12 mouse cellular contexts compared by ENCODE assay signal in genomic region chr4:136749431-136749830, GRCm38 (mm10).
A peak's percentile ranks its signal among the peaks of the same experiment; 100 is the strongest.
DNase-seq lines count a peak whose midpoint lies in the region; ATAC-seq lines count a peak whose summit lies in the region.
"Had no signal": no experiment of that assay in that cellular context is flagged by ENCODE, and none has a peak within 500 bp of the region (broad histone marks: within the 10 kb centered on the region; RNA-seq: fewer than 3 reads in every experiment).

No protein-coding gene starts in this region.

- H3K9me3 ChIP-seq in heart, embryonic 12.5 days (replicated peaks): no peaks in the 10 kb centered on the region
- H3K9me3 ChIP-seq in embryonic facial prominence, embryonic 14.5 days (ENCODE audit: control insufficient read depth, low read length): no peaks in the 10 kb centered on the region
- H3K9me3 ChIP-seq in hindbrain, embryonic 16.5 days (ENCODE audit: control insufficient read depth, low read length): no peaks in the 10 kb centered on the region
- H3K9me3 ChIP-seq in neural tube, embryonic 14.5 days (ENCODE audit: control insufficient read depth, low read length): no peaks in the 10 kb centered on the region
- H3K9me3 ChIP-seq: limb, embryonic 12.5 days; lung, embryonic 15.5 days had no signal

- peaks cover 31% of the 10 kb centered on the region for H3K4me1 ChIP-seq in heart, embryonic 12.5 days (replicated peaks)
- peaks cover 28% of the 10 kb centered on the region for H3K4me1 ChIP-seq in embryonic facial prominence, embryonic 14.5 days (ENCODE audit: control insufficient read depth, insufficient read depth, low read length)
- peaks cover 34% of the 10 kb centered on the region for H3K4me1 ChIP-seq in hindbrain, embryonic 16.5 days (ENCODE audit: control insufficient read depth, insufficient read depth, low read depth, low read length)
- H3K4me1 ChIP-seq in neural tube, embryonic 14.5 days (ENCODE audit: control insufficient read depth, insufficient read depth, low read length): peaks cover 41% of the 10 kb centered on the region

- no peaks in the 10 kb centered on the region for H3K36me3 ChIP-seq in heart, embryonic 12.5 days
- no peaks in the 10 kb centered on the region for H3K36me3 ChIP-seq in embryonic facial prominence, embryonic 14.5 days (ENCODE audit: control insufficient read depth, insufficient read depth, low read length)
- H3K36me3 ChIP-seq in hindbrain, embryonic 16.5 days (ENCODE audit: control insufficient read depth, insufficient read depth, low read length): no peaks in the 10 kb centered on the region
- H3K36me3 ChIP-seq in neural tube, embryonic 14.5 days (ENCODE audit: control insufficient read depth, insufficient read depth, low read length): no peaks in the 10 kb centered on the region
- H3K36me3 ChIP-seq: limb, embryonic 12.5 days; lung, embryonic 15.5 days had no signal

- H3K9ac ChIP-seq in heart, embryonic 12.5 days: no peak overlapping the region
- H3K9ac ChIP-seq in embryonic facial prominence, embryonic 14.5 days (ENCODE audit: low read depth, low read length): no peak overlapping the region
- H3K9ac ChIP-seq in hindbrain, embryonic 16.5 days (ENCODE audit: low read depth, low read length): peak overlapping the region; percentile 53
- H3K9ac ChIP-seq in neural tube, embryonic 14.5 days (replicated peaks; ENCODE audit: low read depth, low read length): no peak overlapping the region
- H3K9ac ChIP-seq: lung, embryonic 15.5 days had no signal

- WGBS in heart, embryonic 12.5 days: 54% methylated on average over 4 of the region's 4 CpGs
- 40% methylated on average over 4 of the region's 4 CpGs for WGBS in embryonic facial prominence, embryonic 14.5 days
- 10% methylated on average over 4 of the region's 4 CpGs for WGBS in hindbrain, embryonic 16.5 days
- WGBS in neural tube, embryonic 14.5 days: 10% methylated on average over 4 of the region's 4 CpGs

- H3K27me3 ChIP-seq in heart, embryonic 12.5 days (replicated peaks): peaks cover 43% of the 10 kb centered on the region
- H3K27me3 ChIP-seq in embryonic facial prominence, embryonic 14.5 days (replicated peaks; ENCODE audit: control insufficient read depth, insufficient read depth, low read length): no peaks in the 10 kb centered on the region
- H3K27me3 ChIP-seq in hindbrain, embryonic 16.5 days (replicated peaks; ENCODE audit: control insufficient read depth, insufficient read depth, low read length): no peaks in the 10 kb centered on the region
- H3K27me3 ChIP-seq in neural tube, embryonic 14.5 days (ENCODE audit: control insufficient read depth, insufficient read depth, low read length): no peaks in the 10 kb centered on the region

- H3K4me2 ChIP-seq in heart, embryonic 12.5 days: peak overlapping the region; percentile 17; the same call in 1 of the 2 replicates
- no peak overlapping the region for H3K4me2 ChIP-seq in embryonic facial prominence, embryonic 14.5 days (ENCODE audit: low read depth, low read length)
- H3K4me2 ChIP-seq in hindbrain, embryonic 16.5 days (ENCODE audit: low read length): no peak overlapping the region
- H3K4me2 ChIP-seq in neural tube, embryonic 14.5 days (ENCODE audit: low read depth, low read length): no peak overlapping the region
- H3K4me2 ChIP-seq: limb, embryonic 12.5 days; lung, embryonic 15.5 days had no signal

- DNase-seq in heart, postnatal 36 days: no peak
- DNase-seq in embryonic facial prominence, embryonic 14.5 days (ENCODE audit: low spot score): no peak
- DNase-seq in testis, postnatal 14 days (ENCODE audit: low spot score): no peak
- no peak for DNase-seq in layer of hippocampus, postnatal 10 days (ENCODE audit: low spot score in 2 of 2)
- no peak for DNase-seq in right cerebral cortex, postnatal 4 days

- intact Hi-C loops in heart, postnatal 36 days (cut with DNase I): no loop called here

- no peak overlapping the region for H3K27ac ChIP-seq in heart, embryonic 12.5 days (ENCODE audit: poor library complexity, severe bottlenecking)
- H3K27ac ChIP-seq in embryonic facial prominence, embryonic 14.5 days (replicated peaks; ENCODE audit: low read depth, low read length): peak overlapping the region; percentile 41; the same call in 1 of the 2 replicates
- peak overlapping the region; percentile 58 for H3K27ac ChIP-seq in hindbrain, embryonic 16.5 days (ENCODE audit: low read depth, low read length)
- H3K27ac ChIP-seq in neural tube, embryonic 14.5 days (ENCODE audit: low read depth, low read length): peak overlapping the region; percentile 76

- no peak for ATAC-seq in heart, embryonic 12.5 days (ENCODE audit: insufficient number of reproducible peaks, low FRiP score)
- ATAC-seq in embryonic facial prominence, embryonic 14.5 days (ENCODE audit: low read depth): no peak
- ATAC-seq in hindbrain, embryonic 16.5 days: no peak
- no peak for ATAC-seq in neural tube, embryonic 14.5 days (ENCODE audit: low read depth)

- no peak overlapping the region for H3K4me3 ChIP-seq in heart, embryonic 12.5 days
- no peak overlapping the region for H3K4me3 ChIP-seq in embryonic facial prominence, embryonic 14.5 days (ENCODE audit: low read depth, low read length)
- no peak overlapping the region for H3K4me3 ChIP-seq in hindbrain, embryonic 16.5 days (ENCODE audit: low read length)
- H3K4me3 ChIP-seq in neural tube, embryonic 14.5 days (ENCODE audit: low read depth, low read length): no peak overlapping the region
- H3K4me3 ChIP-seq: layer of hippocampus, adult 2 months; limb, embryonic 12.5 days; lung, embryonic 15.5 days; myocyte had no signal
